Mouse (Mus musculus) kidney, adult 2 months (tissue): ENCODE measurements around the gene Pigk. TPM values are rescaled to one million over a fixed set of nuclear protein-coding genes. Genes with fewer than 3 reads are reported as not detected.

Experiments
- DNase-seq: peaks from one replicate; pipeline ENCODE4 v3.0.0; 2021
- H3K27ac ChIP-seq: fragments of 200-500 bp; 2 replicates; pipeline ENCODE4 v1.5.1; 2012; ENCODE audit warnings: low read depth, low read length, control low read depth, inconsistent platforms; ENCODE audit not compliant: insufficient read depth
- H3K27me3 ChIP-seq: fragments of 200-500 bp; replicated peaks from 2 replicates; pipeline ENCODE4 v1.6.1; 2012; ENCODE audit warnings: mild to moderate bottlenecking, moderate library complexity, low read length, inconsistent platforms; ENCODE audit not compliant: control insufficient read depth, insufficient read depth
- H3K36me3 ChIP-seq: fragments of 200-500 bp; 2 replicates; pipeline ENCODE4 v1.6.1; 2012; ENCODE audit warnings: mild to moderate bottlenecking, moderate library complexity, low read length, inconsistent platforms; ENCODE audit not compliant: control insufficient read depth, insufficient read depth
- H3K4me1 ChIP-seq: fragments of 200-500 bp; 2 replicates; pipeline ENCODE4 v1.6.1; 2011; ENCODE audit warnings: low read length; ENCODE audit not compliant: control insufficient read depth, insufficient read depth
- H3K4me3 ChIP-seq: fragments of 200-500 bp; 2 replicates; pipeline ENCODE4 v1.5.1; 2011; ENCODE audit warnings: mild to moderate bottlenecking, low read depth, low read length, control low read depth; ENCODE audit not compliant: insufficient read depth
- CTCF ChIP-seq: fragments of 200-500 bp; conservative IDR thresholded peaks from 2 replicates; pipeline ENCODE4 v1.5.1; 2011; ENCODE audit warnings: low read depth, mild to moderate bottlenecking, control low read depth, low read length, moderate library complexity, mixed read lengths; ENCODE audit not compliant: insufficient read depth, insufficient read length
- POLR2A ChIP-seq: fragments of 200-500 bp; IDR thresholded peaks from one replicate; pipeline ENCODE4 v1.6.1; 2011; ENCODE audit warnings: low read depth, low read length, control low read depth
- WGBS: fragments of 180-500 bp; shearing (Covaris S2); methylation state at CpG from one replicate; pipeline ENCODE4 v1.1.7; 2018; 5-methylcytosine and 5-hydroxymethylcytosine counted together
- polyA plus RNA-seq: library from polyadenylated mRNA; depleted of rRNA; stranded (reverse); fragments of >200 nt; gene quantifications from 2 replicates; pipeline ENCODE4 v1.2.3, GENCODE M21; 2012; rRNA removed

Pigk gene
- 13.4 and 14.9 TPM in 2 replicates for polyA plus RNA-seq

DNA sequence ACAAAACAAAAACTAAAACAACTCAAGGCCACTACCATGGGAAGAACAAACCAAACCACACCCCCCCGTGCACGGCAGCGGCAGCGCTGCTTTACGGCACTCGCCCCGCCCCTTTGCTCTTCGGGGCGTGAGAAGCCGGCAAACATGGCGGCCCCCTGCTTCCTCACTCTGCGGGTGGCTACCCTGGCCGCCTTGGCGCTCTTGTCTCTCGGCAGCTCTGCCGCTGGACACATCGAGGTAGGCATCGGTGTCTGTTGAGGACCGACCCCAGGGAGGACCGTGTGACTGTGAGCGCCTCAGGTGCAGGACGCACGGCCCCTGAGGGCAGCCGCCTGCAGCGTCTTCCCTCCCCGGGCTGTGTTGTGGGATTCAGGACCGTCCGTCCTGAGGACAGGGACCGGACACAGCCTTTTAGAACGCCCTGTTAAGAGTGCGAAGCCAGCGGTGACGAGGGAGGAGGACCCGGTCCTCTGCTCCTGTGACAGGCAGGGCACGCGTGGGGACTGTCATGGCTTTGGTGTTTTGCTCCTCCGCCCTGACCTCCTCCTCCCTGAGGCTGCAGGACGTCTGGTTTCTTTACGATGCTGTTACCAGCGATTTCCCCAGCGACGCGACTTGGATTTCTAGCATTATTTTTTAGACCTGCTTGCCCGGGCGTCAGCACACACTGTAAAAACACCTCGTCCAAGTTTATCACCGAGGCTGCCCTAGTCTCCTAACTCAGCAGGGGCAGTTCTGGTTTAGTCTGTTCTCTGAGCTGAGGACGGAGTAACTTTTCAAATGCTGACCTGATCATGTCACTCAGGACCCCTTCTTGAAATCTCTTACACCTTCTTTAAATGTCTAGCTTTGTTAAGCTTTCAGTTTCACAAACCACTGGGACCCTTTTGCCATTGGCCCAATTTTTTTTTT, at the start of gene Pigk:
Pigk (plus strand) TSS at position 110 of the 912 bp plus-strand sequence.
- H3K36me3 ChIP-seq: no peaks in the 10 kb centered on the region
- no peak within 1 kb of the TSS for H3K27ac ChIP-seq
- under 1% methylated on average over 48 of the region's 48 CpGs for WGBS
- peak within 1 kb of the TSS; percentile 89 for H3K4me3 ChIP-seq
- no peak for TF ChIP-seq CTCF
- TF ChIP-seq POLR2A: peak; percentile 17
- no peaks in the 10 kb centered on the region for H3K27me3 ChIP-seq
- DNase-seq: peak; percentile 94
- H3K4me1 ChIP-seq: no peaks in the 10 kb centered on the region

DNA sequence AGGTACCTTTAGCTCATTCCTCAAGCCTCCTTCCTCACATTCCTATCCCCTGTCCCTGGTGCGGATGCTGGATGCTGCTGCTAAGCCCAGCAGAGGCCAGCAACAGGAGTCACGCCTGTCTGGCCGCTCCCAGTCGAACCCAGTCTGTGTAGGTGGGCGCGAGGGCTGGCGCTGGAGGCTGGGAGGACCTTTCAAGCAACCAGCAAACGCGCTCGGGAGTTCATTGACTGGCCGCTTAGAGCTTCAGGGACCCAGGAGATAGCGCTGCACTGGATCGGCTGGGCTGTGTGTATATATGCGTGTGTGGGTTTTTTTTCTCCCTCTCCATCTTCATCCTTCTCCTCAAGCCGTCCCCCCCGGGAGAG, 46.9 kb upstream of the Pigk start:
- Histone ChIP-seq H3K36me3 (no peaks in the 10 kb centered on the region), H3K27me3 (no peaks in the 10 kb centered on the region; the same call in 1 of the 2 replicates), H3K4me3 (peak overlapping the region; percentile 39), H3K27ac (no peak overlapping the region), H3K4me1 (no peaks in the 10 kb centered on the region)
- TF ChIP-seq POLR2A (no peak), CTCF (no peak)
- DNase-seq: no peak
- 2% methylated on average over 16 of the region's 16 CpGs for WGBS

DNA sequence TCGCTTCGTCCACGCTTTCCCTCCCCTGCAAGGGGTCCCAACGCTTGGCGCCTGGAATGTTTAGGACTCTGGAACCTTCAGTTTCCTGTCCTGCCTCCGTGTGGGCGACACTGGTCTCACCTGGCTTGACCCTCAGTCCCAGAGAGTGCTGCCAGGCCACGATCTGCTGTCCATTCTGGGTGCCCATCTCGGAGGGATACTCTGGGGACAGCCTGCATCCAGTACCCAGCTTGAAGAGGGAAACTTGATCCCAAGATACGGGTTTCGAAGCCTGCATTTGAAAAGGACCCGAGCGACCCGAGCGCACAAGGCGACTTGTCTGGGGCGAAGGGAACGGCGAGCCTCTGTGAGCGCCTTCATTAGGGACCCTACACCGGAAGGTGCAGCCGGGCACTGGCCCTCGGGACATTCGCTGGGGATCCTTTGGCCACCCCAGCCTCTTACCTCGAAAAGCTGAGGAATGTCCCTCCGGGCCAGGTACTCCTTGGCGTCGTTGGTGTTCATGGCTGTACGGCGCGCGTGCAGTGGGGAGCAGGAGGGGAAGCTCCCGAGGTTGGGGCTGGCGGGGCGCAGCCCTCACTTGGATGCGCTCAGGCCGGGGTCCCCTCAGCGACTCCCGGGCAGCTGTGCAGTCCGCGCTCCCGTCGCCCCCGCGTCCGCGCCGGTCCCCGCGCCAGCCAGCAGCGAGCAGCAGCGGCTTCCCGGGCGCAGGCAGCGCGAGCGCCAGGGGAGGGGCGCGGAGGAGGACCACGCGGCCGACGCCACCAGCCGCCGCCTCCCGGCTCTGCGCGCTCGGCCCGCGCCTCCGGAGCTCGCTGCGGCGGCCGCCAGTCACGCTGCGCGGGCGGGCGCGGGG, 46.3 kb upstream of the Pigk start:
- Histone ChIP-seq H3K4me1 (no peaks in the 10 kb centered on the region), H3K27ac (no peak overlapping the region), H3K4me3 (peak overlapping the region; percentile 39), H3K36me3 (no peaks in the 10 kb centered on the region), H3K27me3 (no peaks in the 10 kb centered on the region; the same call in 1 of the 2 replicates)
- no peak for DNase-seq
- TF ChIP-seq POLR2A: no peak
- TF ChIP-seq CTCF: no peak
- WGBS: under 1% methylated on average over 81 of the region's 82 CpGs

DNA sequence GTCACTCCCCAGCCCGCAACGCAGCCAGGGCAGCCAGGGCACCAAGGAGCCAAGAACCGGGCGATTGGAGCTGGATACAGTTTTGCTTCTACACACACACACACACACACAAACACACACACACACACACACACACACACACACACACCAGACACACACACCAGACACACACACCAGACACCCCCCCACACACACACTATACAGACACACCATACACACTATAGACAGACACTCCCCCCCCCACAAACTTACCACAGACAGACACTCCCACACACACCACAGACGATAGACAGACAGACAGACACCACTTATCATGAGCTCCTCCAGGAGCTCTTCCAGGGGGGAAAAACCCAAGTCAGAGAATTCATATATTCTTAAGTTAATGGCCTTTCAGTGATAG, 45.7 kb upstream of the Pigk start, which contains the start of gene Ak5:
Ak5 (minus strand) TSS at position 122 of the 400 bp plus-strand sequence.
- peak within 1 kb of the TSS; percentile 39 for H3K4me3 ChIP-seq
- no peak for DNase-seq
- H3K27me3 ChIP-seq: no peaks in the 10 kb centered on the region; the same call in 1 of the 2 replicates
- 6% methylated on average over 5 of the region's 5 CpGs for WGBS
- H3K27ac ChIP-seq: no peak within 1 kb of the TSS
- no peaks in the 10 kb centered on the region for H3K4me1 ChIP-seq
- H3K36me3 ChIP-seq: no peaks in the 10 kb centered on the region
- TF ChIP-seq POLR2A (no peak), CTCF (no peak)

DNA sequence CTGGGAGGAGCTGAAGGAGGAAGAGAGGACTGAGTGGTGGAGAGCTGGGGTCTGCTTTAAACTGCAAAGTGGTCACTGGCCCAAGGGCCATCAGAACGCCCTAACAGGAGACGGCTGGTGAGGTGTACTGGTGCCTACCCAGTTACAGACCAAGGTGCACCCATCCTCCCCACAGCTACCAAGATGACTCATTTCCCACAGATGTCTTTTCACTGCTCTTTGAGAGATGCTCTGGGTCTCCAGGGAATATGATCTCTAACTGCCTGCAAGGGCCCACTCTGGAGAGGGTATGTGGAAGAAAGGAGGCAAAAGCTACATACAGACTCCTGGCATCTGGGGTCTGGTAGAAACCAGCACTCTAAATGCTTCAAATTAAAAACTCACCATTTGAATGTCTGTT, 45.1 kb upstream of the Pigk start:
- H3K27ac ChIP-seq: no peak overlapping the region
- H3K4me1 ChIP-seq: no peaks in the 10 kb centered on the region
- TF ChIP-seq POLR2A (no peak), CTCF (no peak)
- 72% methylated on average over 2 of the region's 2 CpGs for WGBS
- H3K36me3 ChIP-seq: no peaks in the 10 kb centered on the region
- H3K27me3 ChIP-seq: no peaks in the 10 kb centered on the region; the same call in 1 of the 2 replicates
- no peak for DNase-seq
- H3K4me3 ChIP-seq: no peak overlapping the region

DNA sequence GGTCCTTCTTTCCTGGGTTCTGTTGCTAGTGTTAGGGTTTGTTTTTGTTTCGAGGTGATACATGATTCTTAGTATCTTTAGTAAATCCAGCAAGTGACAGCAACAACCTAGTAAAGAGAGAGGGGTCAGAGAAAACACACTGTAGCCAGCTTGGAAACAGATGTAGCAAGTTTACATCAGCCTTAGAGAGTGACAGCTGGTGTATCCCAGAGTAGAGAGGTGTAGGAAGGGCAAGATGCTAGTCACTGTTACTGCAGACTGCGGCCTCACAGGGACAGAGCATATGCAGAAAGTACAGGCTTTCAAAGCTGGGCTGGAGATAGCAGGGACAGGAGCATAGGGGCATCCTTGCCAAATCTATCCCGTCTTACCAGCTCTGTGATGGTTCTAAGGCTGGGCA, 44.1 kb upstream of the Pigk start:
- 81% methylated on average over 3 of the region's 3 CpGs for WGBS
- Histone ChIP-seq H3K27me3 (no peaks in the 10 kb centered on the region), H3K4me3 (no peak overlapping the region), H3K27ac (no peak overlapping the region), H3K36me3 (no peaks in the 10 kb centered on the region), H3K4me1 (no peaks in the 10 kb centered on the region)
- TF ChIP-seq POLR2A (no peak), CTCF (no peak)
- no peak for DNase-seq

DNA sequence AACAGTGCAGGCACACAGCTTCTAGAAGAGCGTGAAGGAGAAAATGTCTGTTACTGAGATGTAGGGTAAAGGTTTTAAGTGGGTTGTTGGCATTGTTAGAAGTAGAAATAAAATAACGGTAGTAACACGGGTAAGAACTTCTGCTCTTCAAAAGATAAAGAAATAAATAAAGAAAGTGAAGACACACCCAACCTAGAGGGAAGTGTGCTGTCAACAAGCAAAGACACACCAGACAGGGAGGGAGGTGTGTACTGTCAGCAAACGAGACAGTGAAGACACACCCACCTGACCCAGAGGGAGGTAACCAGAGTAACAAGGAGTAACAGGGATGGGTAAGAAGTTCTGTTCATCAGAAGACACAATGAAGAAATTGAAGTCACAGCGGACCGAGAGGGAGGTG, 39.2 kb upstream of the Pigk start:
- no peaks in the 10 kb centered on the region for H3K4me1 ChIP-seq
- no peak overlapping the region for H3K4me3 ChIP-seq
- no peaks in the 10 kb centered on the region for H3K36me3 ChIP-seq
- no peaks in the 10 kb centered on the region for H3K27me3 ChIP-seq
- no peak overlapping the region for H3K27ac ChIP-seq
- TF ChIP-seq CTCF (no peak), POLR2A (no peak)
- WGBS: 76% methylated on average over 6 of the region's 6 CpGs
- DNase-seq: no peak
